Mouse (Mus musculus): ENCODE data around the gene Gm11127. TPM values are rescaled to one million over a fixed set of nuclear protein-coding genes. Genes with fewer than 3 reads are reported as not detected.

Gene Gm11127
- polyA plus RNA-seq, 1 experiment from 2014 or later, result not detected

GRCm38 (mm10) chr17:36020191-36021073, 37.7 kb downstream of the Gm11127 start, which contains the start of gene H2-T24:
H2-T24 (minus strand) TSS chr17:36020560.
- WGBS, result 40% methylated on average over 15 of the region's 15 CpGs
- H3K27ac ChIP-seq (replicated peaks; ENCODE audit: low read depth, low read length), result no peak within 1 kb of the TSS

GRCm38 (mm10) chr17:36019519-36019918, 38.7 kb downstream of the Gm11127 start:
- no peak overlapping the region for H3K4me2 ChIP-seq (ENCODE audit: low read depth, severe bottlenecking)
- H3K4me3 ChIP-seq (ENCODE audit: low read depth, low read length), result no peak overlapping the region
- no peaks in the 10 kb centered on the region for H3K9me3 ChIP-seq (ENCODE audit: control insufficient read depth, low read length)
- no peaks in the 10 kb centered on the region for H3K4me1 ChIP-seq (ENCODE audit: control insufficient read depth, insufficient read depth, low read length)
- H3K27ac ChIP-seq (replicated peaks; ENCODE audit: low read depth, low read length), result no peak overlapping the region
- 71% methylated on average over 3 of the region's 3 CpGs for WGBS
- H3K27me3 ChIP-seq (ENCODE audit: control insufficient read depth, insufficient read depth, low read length), result no peaks in the 10 kb centered on the region
- ATAC-seq (ENCODE audit: insufficient number of reproducible peaks, low FRiP score, low TSS enrichment, low read depth) (no peak), DNase-seq (ENCODE audit: low spot score) (no peak)
- no peaks in the 10 kb centered on the region; the same call in 1 of the 2 replicates for H3K36me3 ChIP-seq (ENCODE audit: control insufficient read depth, insufficient read depth, low read length)
- no peak overlapping the region for H3K9ac ChIP-seq (ENCODE audit: low read length)

More at GRCm38 (mm10) chr17:36020191-36021073, 37.7 kb downstream of the Gm11127 start, which contains the start of gene H2-T24:
- peak; percentile 29 for DNase-seq (ENCODE audit: low spot score)
- Histone ChIP-seq H3K9me3 (ENCODE audit: control insufficient read depth, low read length) (no peaks in the 10 kb centered on the region), H3K9ac (ENCODE audit: low read length) (no peak within 1 kb of the TSS), H3K27me3 (ENCODE audit: control insufficient read depth, insufficient read depth, low read length) (no peaks in the 10 kb centered on the region), H3K4me3 (ENCODE audit: low read depth, low read length) (no peak within 1 kb of the TSS), H3K4me2 (ENCODE audit: low read depth, severe bottlenecking) (no peak within 1 kb of the TSS), H3K4me1 (ENCODE audit: control insufficient read depth, insufficient read depth, low read length) (no peaks in the 10 kb centered on the region), H3K36me3 (ENCODE audit: control insufficient read depth, insufficient read depth, low read length) (no peaks in the 10 kb centered on the region)
- no peak for ATAC-seq (ENCODE audit: insufficient number of reproducible peaks, low FRiP score, low TSS enrichment, low read depth)

GRCm38 (mm10) chr17:36018979-36019378, 39.2 kb downstream of the Gm11127 start:
- Histone ChIP-seq H3K9ac (ENCODE audit: low read length) (no peak overlapping the region), H3K4me3 (ENCODE audit: low read depth, low read length) (no peak overlapping the region), H3K4me2 (ENCODE audit: low read depth, severe bottlenecking) (no peak overlapping the region), H3K27me3 (ENCODE audit: control insufficient read depth, insufficient read depth, low read length) (no peaks in the 10 kb centered on the region), H3K9me3 (ENCODE audit: control insufficient read depth, low read length) (no peaks in the 10 kb centered on the region), H3K36me3 (ENCODE audit: control insufficient read depth, insufficient read depth, low read length) (no peaks in the 10 kb centered on the region; the same call in 1 of the 2 replicates), H3K27ac (replicated peaks; ENCODE audit: low read depth, low read length) (no peak overlapping the region), H3K4me1 (ENCODE audit: control insufficient read depth, insufficient read depth, low read length) (no peaks in the 10 kb centered on the region)
- 83% methylated on average over 2 of the region's 2 CpGs for WGBS
- no peak for DNase-seq (ENCODE audit: low spot score)
- no peak for ATAC-seq (ENCODE audit: insufficient number of reproducible peaks, low FRiP score, low TSS enrichment, low read depth)

GRCm38 (mm10) chr17:36017046-36017445, 41.1 kb downstream of the Gm11127 start:
- H3K27me3 ChIP-seq (ENCODE audit: control insufficient read depth, insufficient read depth, low read length), result no peaks in the 10 kb centered on the region
- H3K9me3 ChIP-seq (ENCODE audit: control insufficient read depth, low read length), result no peaks in the 10 kb centered on the region
- no peaks in the 10 kb centered on the region for H3K4me1 ChIP-seq (ENCODE audit: control insufficient read depth, insufficient read depth, low read length)
- no peak overlapping the region for H3K9ac ChIP-seq (ENCODE audit: low read length)
- H3K4me3 ChIP-seq (ENCODE audit: low read depth, low read length), result no peak overlapping the region
- no peaks in the 10 kb centered on the region; the same call in 1 of the 2 replicates for H3K36me3 ChIP-seq (ENCODE audit: control insufficient read depth, insufficient read depth, low read length)
- WGBS, result 90% methylated on average over 5 of the region's 5 CpGs
- H3K27ac ChIP-seq (replicated peaks; ENCODE audit: low read depth, low read length), result no peak overlapping the region
- no peak overlapping the region for H3K4me2 ChIP-seq (ENCODE audit: low read depth, severe bottlenecking)
- ATAC-seq (ENCODE audit: insufficient number of reproducible peaks, low FRiP score, low TSS enrichment, low read depth) (no peak), DNase-seq (ENCODE audit: low spot score) (no peak)

- WGBS, result 91% methylated on average over 5 of the region's 5 CpGs
- H3K4me3 ChIP-seq (ENCODE audit: low read depth, low read length), result no peak overlapping the region
- no peaks in the 10 kb centered on the region for H3K9me3 ChIP-seq (ENCODE audit: control insufficient read depth, low read length)
- H3K27ac ChIP-seq (replicated peaks; ENCODE audit: low read depth, low read length), result no peak overlapping the region
- DNase-seq (ENCODE audit: low spot score) (no peak), ATAC-seq (ENCODE audit: insufficient number of reproducible peaks, low FRiP score, low TSS enrichment, low read depth) (no peak)
- no peaks in the 10 kb centered on the region for H3K27me3 ChIP-seq (ENCODE audit: control insufficient read depth, insufficient read depth, low read length)
- H3K36me3 ChIP-seq (ENCODE audit: control insufficient read depth, insufficient read depth, low read length), result no peaks in the 10 kb centered on the region; the same call in 1 of the 2 replicates
- no peak overlapping the region for H3K4me2 ChIP-seq (ENCODE audit: low read depth, severe bottlenecking)
- H3K4me1 ChIP-seq (ENCODE audit: control insufficient read depth, insufficient read depth, low read length), result no peaks in the 10 kb centered on the region
- no peak overlapping the region for H3K9ac ChIP-seq (ENCODE audit: low read length)
Measured at GRCm38 (mm10) chr17:36014977-36015376, 43.2 kb downstream of the Gm11127 start.

Other genes starting within 250 kb of the Gm11127 start
- gene Ier3, start 236.7 kb downstream of the Gm11127 start, polyA plus RNA-seq (2014; fragmentation: Nextera tagmentation; extraction: Ambion mirVana), result 2.7 and 3.1 TPM in 2 replicates
- gene Flot1, start 235.1 kb downstream of the Gm11127 start, polyA plus RNA-seq (2014; fragmentation: Nextera tagmentation; extraction: Ambion mirVana), result 47.1 and 47.8 TPM in 2 replicates
- gene Tubb5, start 220.1 kb downstream of the Gm11127 start, polyA plus RNA-seq (2014; fragmentation: Nextera tagmentation; extraction: Ambion mirVana), result 1,416 and 1,443 TPM in 2 replicates
- 20.7 and 23.5 TPM in 2 replicates for gene Mdc1, start 216.9 kb downstream of the Gm11127 start, polyA plus RNA-seq (2014; fragmentation: Nextera tagmentation; extraction: Ambion mirVana)
- gene Nrm, start 197.1 kb downstream of the Gm11127 start, polyA plus RNA-seq (2014; fragmentation: Nextera tagmentation; extraction: Ambion mirVana), result 55.6 and 56.4 TPM in 2 replicates
- gene Ppp1r18, start 192.8 kb downstream of the Gm11127 start, polyA plus RNA-seq (2014; fragmentation: Nextera tagmentation; extraction: Ambion mirVana), result 22.9 and 25.6 TPM in 2 replicates
- gene Dhx16, start 178.6 kb downstream of the Gm11127 start, polyA plus RNA-seq (2014; fragmentation: Nextera tagmentation; extraction: Ambion mirVana), result 46.5 and 51.2 TPM in 2 replicates
- gene 2310061I04Rik, start 160.9 kb downstream of the Gm11127 start, polyA plus RNA-seq (2014; fragmentation: Nextera tagmentation; extraction: Ambion mirVana), result 21.3 and 23.2 TPM in 2 replicates
- gene Atat1, start 148.3 kb downstream of the Gm11127 start, polyA plus RNA-seq (2014; fragmentation: Nextera tagmentation; extraction: Ambion mirVana), result 128 and 138 TPM in 2 replicates
- 80.2 and 81.7 TPM in 2 replicates for gene Mrps18b, start 142.0 kb downstream of the Gm11127 start, polyA plus RNA-seq (2014; fragmentation: Nextera tagmentation; extraction: Ambion mirVana)
- gene Ppp1r10, start 141.9 kb downstream of the Gm11127 start, polyA plus RNA-seq (2014; fragmentation: Nextera tagmentation; extraction: Ambion mirVana), result 43.9 and 52.3 TPM in 2 replicates
- 120 and 121 TPM in 2 replicates for gene Abcf1, start 88.6 kb downstream of the Gm11127 start, polyA plus RNA-seq (2014; fragmentation: Nextera tagmentation; extraction: Ambion mirVana)
- gene Gnl1, start 78.5 kb downstream of the Gm11127 start, polyA plus RNA-seq (2014; fragmentation: Nextera tagmentation; extraction: Ambion mirVana), result 40.8 and 42.9 TPM in 2 replicates
- 41.7 and 42.3 TPM in 2 replicates for gene Prr3, start 78.1 kb downstream of the Gm11127 start, polyA plus RNA-seq (2014; fragmentation: Nextera tagmentation; extraction: Ambion mirVana)
- 2.3 and 2.6 TPM in 2 replicates for gene H2-T24, start 37.8 kb downstream of the Gm11127 start, polyA plus RNA-seq (2014; fragmentation: Nextera tagmentation; extraction: Ambion mirVana)
- 2.5 and 2.6 TPM in 2 replicates for gene H2-T23, start 25.5 kb downstream of the Gm11127 start, polyA plus RNA-seq (2014; fragmentation: Nextera tagmentation; extraction: Ambion mirVana)
- gene H2-T22, start 15.6 kb downstream of the Gm11127 start, polyA plus RNA-seq (2014; fragmentation: Nextera tagmentation; extraction: Ambion mirVana), result 10.2 and 13.7 TPM in 2 replicates
- not detected in 2 replicates for gene Gm6034, start 15.4 kb downstream of the Gm11127 start, polyA plus RNA-seq (2014; fragmentation: Nextera tagmentation; extraction: Ambion mirVana)
- gene Gm19684, start 63.3 kb upstream of the Gm11127 start, polyA plus RNA-seq (2014; fragmentation: Nextera tagmentation; extraction: Ambion mirVana), result not detected in 2 replicates
- gene Gm7030, start 71.1 kb upstream of the Gm11127 start, polyA plus RNA-seq (2014; fragmentation: Nextera tagmentation; extraction: Ambion mirVana), result not detected in 2 replicates
- not detected in 2 replicates for gene Gm8909, start 110.2 kb upstream of the Gm11127 start, polyA plus RNA-seq (2014; fragmentation: Nextera tagmentation; extraction: Ambion mirVana)
- not detected in 2 replicates for gene H2-T3, start 131.9 kb upstream of the Gm11127 start, polyA plus RNA-seq (2014; fragmentation: Nextera tagmentation; extraction: Ambion mirVana)
- 80.9 and 85.7 TPM in 2 replicates for gene Rpp21, start 199.7 kb upstream of the Gm11127 start, polyA plus RNA-seq (2014; fragmentation: Nextera tagmentation; extraction: Ambion mirVana)
- gene Trim39, start 213.9 kb upstream of the Gm11127 start, polyA plus RNA-seq (2014; fragmentation: Nextera tagmentation; extraction: Ambion mirVana), result 17.9 and 22.2 TPM in 2 replicates
- 0.13 and 0.17 TPM in 2 replicates for gene H2-M10.2, start 228.1 kb upstream of the Gm11127 start, polyA plus RNA-seq (2014; fragmentation: Nextera tagmentation; extraction: Ambion mirVana)

Measured in limb, embryonic 11.5 days (tissue).